Mouse (Mus musculus): ENCODE measurements at regions not wholly inside any gene's neighbourhood (a gene's known extent, or its start where the extent isn't known, plus 50 kb on each side); places are given as distances from the start of the nearest gene placed in this dataset.

DNA sequence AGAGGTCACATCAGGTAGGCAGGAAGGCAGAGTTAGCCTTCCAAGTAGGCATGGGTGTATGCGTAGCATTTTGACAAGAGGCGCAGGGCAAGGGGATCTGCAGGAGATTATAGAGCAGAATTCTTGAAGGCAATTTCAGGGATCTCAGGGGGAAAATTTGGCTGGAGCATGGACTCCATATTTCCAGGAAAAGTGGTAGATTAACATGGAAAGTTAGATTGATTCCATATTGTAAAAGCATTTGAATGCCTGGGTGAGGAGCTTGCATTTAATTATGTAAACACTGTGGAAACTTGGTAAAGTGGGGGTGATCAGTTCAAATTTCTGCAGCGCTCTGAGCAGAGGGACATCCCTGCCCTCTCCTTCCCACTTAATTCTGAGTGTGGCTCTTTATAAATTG lies 146.7 kb downstream of the Pax3 start:
- DNase-seq, result no peak

DNA sequence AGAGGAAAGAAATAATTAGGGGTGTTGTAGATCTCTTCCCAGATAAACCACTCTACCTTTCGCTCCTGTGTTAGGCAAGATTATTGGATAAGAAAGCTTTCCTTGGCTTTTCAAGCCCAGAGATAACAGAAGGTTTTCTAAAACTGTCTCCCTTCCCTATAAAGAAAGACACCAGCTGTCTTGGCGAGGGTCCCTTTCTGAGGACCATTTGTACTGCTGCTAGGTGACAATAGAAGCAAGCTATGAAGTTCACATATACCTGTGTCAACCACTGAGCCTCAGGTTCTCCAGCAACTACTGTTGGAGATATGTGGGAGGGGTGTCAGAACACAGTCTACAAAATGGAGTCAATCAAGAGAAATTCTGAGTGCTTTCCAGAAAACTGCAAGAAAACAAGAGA lies 164.6 kb downstream of the Pax3 start:
- DNase-seq, result no peak

DNA sequence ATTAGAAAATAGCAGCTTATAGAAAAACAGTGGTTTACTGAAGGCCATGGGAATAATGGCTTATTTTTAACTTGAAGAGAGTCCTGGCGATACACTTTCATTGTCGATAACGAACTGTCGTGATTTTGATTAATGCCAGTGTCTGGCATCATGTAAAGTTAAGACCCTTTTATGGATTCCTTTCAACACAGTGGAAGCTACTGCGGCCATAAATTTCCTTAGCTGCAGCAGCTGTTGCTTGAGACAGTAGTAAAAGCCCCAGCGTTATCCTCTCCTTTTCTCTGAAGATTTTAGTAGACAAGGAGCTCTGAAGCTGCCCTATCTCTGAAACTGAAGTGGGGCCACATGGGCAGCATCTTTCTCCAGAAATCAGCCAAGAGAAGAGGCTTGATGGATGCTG lies 175.2 kb downstream of the Pax3 start:
- no peak for DNase-seq

DNA sequence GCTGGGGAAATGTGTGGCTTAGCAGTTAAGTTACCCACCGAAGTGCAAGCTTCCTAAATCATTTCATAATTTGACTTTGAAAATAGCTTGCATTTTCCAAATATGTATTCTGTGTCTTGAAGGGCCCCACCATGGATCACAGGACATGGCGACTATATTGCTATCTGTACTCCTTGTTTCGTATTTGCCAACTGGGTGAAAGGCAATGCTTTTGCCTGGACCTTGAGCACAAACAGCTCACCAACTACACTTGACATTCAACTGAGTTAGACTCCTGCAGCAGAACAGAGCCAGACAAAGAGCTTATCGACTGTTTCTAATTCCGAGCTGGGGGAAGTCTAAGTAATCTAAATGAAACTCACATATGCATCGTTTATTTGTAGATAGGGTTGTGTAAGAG lies 175.9 kb downstream of the Pax3 start:
- no peak for DNase-seq

DNA sequence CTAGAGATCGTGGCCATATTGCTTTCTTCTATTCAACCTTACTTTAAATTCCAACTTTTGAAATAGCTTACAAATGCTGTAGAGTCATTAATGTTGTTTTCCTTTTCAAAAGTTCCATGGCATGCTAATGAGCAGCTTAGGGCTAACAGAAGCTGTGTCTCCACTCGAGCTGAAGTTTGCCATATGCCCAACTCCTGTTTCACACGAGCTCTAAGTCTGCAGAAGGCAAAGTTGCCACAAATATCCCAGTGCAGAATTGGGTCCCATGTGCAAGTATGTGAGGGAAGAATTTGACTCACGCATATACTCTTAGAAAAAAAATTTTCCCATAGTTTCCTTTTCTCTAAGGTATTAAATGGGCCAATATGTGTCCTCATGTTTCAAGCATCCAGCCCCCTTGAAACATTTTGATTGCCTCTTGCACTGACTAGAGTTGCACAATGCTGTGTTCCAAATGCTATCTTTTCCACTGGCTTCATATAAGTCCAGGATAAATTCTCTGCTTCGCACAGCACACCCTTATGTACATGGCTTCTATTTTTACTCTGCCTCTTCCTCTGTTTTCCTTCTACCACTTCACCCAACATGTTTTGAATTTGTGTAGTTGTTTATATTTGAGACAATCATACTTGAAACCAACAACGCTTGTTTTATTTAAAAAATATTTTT lies 178.9 kb downstream of the Pax3 start:
- DNase-seq, result no peak

DNA sequence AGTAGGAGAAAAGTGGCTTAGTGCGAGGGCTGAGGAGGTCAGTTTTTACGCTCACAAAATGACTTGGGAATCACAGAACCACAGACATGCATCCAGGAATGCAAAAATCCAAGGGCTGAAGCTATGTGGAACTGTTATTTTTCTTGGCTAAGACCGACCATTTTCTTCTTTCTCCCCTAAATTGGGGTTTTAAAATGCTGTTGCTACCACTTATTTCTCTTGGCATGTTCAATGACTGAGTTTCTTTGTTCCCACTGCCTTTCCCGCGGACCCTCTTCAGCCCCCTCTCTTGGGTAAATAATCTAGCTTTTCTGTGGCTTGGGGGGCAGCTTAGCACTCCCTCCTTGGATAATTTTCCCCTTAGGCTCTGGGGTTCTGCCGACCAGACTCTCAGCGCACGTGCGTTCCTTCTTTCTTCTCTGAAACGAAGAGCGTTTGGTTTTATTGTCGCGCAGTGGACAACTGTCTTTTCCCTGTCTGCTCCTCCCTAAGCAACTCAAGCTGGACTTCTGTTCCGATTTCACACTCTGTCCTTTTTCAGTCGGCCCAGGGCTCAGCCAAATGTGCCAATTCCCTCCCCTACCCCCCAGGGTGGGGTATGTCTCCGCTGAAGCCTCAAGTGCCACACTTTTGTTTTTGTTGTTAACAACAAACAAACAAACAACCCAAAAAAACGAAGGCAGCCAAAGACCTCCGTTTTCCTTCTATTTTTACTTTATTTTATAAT lies 180.2 kb downstream of the Pax3 start:
- no peak for DNase-seq

DNA sequence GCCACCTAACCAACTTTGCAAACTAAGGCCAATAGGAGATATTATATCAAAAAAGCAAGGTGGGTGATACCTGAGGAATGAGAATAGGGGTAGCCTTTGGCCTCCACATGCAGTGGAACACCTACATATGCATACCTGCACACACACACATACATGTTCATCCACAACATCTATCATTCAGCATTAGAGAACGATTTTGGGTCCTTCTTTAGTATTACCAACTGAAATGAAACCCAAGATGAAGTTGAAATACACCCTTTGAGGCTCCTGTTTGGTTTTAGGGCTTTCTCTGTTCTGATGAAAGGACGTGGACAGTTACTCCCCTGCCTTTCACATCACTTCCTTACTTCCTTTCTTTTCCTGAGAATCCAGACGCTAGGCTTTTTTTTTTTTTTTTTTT lies 180.9 kb downstream of the Pax3 start:
- no peak for DNase-seq

DNA sequence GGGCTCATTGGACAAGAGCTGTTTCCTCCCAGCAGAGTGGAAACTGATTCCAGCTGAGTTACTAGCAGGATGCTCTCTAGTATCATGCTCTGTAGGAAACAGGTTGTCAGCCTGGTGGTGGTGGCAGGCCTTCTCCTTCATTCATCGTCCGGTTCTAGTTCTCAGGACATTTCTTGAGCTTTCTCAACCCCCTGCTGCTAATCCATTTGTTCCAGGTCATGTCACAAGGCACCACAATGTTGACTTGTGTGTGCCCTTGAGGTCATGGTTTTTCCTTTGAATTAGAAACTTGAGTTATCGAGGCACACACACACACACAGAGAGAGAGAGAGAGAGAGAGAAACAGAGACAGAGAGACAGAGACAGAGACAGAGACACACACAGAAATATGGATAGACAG lies 183.5 kb downstream of the Pax3 start:
- DNase-seq, result no peak

DNA sequence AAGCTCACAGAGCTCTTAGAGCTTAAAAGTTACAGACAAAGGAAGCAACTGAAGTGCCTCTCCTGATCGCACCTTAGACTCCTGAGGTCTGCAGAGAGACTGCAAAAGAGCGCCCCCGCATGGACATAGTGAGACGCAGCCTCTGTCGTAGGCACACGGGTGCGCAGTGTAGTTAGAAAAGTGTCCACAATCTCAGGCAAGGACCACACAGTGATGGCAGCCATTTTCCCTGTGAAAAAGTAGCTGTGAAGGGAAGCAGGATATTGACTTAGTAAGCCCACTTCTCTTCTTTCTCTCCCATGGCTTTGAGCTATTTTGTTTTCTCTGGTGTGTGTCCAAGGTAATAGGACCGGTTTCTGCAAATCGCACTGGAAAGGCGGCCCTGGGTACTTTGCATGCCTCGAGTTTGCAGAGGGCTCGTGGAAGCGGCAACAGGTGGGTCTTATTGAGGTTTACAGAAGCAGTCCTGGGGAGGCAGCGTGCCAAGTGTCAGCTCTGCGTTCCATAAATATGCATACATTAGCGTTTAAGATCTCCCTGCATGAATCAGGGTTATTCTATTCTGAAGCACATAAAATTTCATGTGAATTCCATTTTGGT lies 188.0 kb downstream of the Pax3 start:
- peak; percentile 72 for DNase-seq

DNA sequence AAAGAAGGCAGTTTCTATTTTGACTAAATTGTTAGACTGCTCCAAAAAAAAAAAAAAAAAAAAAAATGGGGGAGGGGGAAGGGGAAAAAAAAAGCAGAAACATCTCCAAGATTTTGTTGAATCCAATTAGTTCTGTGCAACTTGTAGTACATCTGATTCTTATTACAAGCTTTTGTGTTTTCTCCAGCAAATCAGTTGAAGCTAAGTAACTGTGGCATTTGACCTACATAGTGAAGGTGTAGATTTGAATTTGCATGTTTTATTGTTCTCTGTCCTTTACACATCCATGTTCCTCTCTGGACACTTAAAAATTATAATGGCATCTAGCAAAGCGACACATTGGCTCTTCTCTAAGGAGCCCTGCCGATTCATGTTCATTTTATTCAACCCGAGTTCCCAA lies 192.6 kb downstream of the Pax3 start:
- no peak for DNase-seq

DNA sequence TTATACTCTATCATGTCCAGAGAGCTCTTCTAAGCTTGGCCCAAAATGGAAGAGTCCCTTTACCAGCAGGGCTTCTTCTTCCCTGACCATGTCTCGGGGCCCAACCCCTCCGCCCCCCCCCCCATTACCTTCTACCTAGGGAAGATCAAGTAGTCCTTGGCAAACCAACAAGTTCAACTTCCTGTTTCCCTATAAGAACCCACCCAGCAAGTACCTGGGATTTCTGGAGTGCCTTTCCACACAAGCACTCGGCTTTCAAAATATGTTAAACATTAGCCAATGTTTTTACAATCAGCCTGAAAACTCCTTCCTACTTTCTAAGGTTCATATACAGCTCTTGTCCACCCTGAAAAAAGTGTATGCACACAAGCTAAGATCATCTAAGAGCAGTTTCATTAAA lies 198.2 kb downstream of the Pax3 start:
- no peak for DNase-seq

DNA sequence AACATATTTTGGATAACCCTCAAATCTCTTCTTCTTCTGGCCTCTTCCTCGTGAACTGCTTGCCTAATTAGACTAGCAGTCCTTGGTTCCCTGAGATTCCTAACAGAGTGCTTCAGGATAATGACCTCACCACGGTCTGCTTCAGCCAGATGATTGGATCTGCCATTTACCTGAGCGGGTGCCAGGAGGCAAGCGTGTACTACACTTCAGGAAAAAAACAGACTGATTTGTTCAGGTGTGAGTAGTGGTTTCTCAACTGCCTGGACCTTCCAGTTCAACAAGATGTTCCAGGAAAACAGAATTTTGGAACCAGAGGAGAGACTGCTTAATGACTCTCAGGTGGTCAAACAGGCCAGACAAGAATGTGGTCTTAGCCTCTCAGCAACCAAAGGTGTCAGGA lies 215.4 kb downstream of the Pax3 start:
- DNase-seq, result no peak

DNA sequence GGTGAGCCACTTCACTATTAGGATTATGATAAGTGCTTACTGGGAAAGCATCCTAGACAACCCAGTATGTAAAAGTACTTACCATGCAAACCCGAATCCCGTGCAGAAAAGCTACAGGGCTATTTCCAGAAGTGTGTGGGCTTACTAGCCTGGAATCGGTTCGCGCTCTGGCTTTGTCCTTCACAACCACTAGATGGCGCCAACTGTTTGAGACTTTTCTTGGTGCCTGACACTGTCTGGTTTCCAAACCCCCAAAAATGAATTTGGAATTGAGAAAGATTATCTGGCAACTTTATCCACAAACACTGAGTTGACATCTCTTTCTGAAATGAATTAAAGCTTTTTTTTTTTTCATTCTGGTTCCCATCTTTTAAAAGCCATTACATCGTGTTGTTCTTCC lies 218.2 kb downstream of the Pax3 start:
- DNase-seq, result peak; percentile 75

DNA sequence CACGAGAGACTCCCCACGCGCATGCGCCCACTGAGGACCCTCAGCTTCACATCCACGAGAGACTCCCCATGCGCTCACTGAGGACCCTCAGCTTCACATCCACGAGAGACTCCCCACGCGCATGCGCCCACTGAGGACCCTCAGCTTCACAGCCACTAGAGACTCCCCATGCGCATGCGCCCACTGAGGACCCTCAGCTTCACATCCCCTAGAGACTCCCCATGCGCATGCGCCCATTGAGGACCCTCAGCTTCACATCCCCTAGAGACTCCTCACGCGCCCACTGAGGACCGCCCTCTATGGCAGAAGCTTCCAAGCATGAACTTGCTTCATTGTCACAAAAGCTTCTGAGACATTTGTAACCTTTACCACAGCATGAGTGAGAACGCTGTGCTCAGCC lies 221.0 kb downstream of the Pax3 start:
- no peak for DNase-seq

DNA sequence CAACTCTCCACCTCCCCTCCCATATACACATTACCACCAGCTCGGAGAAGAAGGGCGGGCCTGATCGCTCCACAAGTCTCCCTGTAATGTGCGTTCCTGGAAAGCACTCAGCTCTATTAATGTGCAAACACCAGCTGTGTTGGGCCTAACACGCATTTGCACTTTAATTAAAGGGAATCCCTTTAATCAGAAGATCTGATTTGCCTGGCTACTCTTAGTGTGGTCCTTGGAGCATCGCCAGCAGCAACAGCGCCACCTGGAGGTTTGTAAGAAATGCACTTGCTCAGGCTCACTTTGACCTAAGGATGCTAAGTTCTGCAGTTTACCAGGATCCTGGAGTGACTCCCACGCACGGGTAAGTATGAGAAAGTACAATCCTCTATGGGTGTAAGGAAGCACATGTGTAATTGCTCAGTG lies 224.6 kb downstream of the Pax3 start:
- DNase-seq, result peak; percentile 76

DNA sequence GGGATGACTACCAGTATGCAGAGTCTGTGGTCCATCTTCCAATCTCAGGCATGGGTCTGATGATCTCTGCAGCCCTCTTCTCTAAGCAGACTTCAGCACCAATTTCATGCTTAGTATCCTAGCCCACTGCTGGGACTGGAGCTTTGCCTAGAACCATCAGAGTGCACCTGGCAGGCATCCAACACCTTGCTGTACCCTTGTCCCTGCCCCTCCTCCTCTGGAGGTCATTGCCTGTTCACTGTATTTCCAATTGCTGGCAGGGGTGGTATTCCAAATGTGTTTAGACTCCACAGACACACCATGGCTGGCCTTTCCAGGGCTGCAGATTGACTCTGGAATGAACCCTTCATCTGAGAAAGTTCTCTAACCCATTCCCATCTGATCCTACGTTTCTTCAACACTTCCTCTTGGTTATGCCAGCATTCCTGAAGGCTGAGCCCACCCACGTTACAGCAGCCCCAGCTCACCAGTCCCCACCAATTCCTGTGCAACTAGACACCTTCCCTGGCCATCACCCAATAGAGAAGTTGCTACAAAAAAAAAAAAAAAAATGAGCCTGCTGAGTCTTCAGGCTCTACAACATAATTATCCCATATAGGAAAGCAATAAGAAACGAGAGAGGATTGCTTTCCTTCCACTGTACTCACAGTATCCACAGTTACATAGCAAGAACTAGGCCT lies 232.1 kb downstream of the Pax3 start:
- DNase-seq, result peak; percentile 52

DNA sequence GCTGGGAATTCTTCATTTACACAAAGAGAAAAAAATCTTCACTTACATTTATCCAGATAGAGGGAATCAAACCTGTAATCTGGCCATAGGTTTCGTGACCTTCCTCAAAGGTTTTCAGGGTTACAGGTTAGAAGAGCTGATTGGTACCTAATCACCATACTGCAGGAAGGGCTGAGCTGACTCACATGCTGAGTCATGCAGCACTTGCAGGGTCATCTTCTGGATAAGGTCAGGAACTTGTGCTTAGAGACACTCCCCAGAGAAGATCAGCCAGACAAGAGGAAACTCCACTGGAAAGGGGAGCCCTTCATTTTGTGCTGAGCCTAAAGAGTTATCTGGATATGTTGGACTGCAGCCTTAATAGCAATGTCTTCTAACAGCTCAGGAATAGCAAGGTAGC lies 237.6 kb downstream of the Pax3 start:
- peak; percentile 29 for DNase-seq

DNA sequence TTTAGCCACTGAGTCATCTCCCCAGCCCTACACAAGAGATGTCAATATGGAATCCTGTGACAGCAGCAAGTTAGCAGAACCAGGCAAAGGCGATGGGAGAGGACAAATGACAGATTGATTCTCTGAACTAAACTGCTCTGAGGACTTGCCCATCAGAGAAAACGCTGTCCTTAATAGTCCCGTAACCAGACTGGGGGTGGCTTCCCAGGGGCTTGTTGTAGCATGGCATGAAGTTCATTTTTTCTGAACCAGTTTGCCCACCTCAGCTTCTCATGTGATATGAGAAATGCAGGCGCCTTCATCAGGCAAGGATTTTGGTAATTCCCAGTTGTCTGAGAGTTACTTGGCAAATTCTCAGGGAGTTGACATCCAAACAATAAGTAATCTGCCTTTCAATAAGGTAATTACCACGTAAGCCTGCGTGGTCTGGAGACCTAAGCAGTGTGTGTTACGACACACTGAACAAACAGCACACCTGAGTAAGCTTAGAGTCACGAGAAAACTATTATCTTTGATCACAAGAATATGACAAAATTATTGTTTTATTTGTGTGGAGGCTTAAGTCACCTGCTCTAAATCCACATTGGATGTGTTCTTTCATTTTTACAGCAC lies 239.7 kb downstream of the Pax3 start:
- DNase-seq, result no peak

DNA sequence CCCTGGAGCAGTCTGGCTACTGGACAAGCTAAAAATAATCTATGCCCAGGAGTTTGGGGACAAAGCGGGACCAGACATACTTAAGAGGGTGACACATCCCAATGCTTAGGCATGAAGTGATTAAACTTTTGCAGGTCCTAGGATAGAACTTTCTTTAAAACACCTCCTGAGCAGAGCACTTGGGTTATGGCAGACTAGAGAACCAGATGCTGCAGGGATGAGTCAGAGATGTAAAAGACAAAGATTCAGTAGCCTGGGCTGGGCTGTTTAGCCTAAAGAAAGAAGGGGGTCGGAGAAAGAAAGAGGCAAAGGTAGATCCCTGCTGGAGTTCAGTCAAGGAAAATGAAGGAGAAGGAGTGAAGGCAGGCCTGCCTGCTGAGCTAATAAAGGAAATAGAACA lies 249.0 kb downstream of the Pax3 start:
- DNase-seq, result no peak

DNA sequence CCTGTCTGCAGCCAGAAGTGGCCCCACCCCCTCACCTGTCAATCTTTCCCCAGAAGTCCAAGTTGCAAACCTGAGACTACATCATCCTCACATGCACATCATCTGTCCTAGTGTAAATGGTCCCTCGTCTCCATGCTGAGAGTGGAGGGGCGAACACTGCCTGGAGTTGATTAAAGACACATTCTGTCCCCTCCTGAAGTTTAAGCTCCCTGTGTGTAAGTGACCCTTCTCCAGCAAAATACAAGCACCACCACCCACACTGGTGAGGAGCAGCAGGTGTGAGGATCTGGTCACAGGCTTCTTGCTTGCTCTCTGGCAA lies 252.6 kb downstream of the Pax3 start:
- DNase-seq, result no peak

DNA sequence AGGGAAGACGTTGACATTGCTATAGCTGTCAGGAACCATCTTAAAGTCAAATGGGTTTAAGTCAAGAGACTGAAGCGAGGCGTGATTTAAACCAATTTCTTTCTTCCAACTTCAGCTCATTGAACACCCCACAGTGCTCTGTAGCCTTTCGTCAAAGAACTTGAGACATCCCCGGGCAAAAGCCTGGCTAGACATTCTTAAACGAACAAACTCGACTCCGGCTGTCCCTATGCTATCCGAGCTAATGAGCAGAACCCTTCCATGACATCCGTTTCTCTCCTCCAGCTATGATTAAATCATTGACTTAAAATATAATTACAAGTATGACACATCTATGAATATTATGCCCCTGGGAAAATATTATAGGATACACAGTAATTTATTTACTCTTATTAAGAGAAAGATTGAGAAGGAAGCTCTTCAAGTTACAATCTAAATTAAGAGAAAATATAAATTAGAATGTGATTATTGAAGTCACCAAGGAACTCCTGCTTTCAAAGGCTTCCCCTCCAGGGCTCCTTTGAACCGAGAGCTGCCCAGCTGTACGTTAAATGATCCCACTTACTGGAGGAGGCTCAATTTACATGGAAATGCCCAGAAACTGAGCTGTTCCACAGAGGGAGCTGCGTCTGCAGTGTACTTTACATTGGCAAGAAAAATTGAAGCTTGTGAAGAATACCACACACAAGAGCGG lies 253.2 kb downstream of the Pax3 start:
- no peak for DNase-seq

DNA sequence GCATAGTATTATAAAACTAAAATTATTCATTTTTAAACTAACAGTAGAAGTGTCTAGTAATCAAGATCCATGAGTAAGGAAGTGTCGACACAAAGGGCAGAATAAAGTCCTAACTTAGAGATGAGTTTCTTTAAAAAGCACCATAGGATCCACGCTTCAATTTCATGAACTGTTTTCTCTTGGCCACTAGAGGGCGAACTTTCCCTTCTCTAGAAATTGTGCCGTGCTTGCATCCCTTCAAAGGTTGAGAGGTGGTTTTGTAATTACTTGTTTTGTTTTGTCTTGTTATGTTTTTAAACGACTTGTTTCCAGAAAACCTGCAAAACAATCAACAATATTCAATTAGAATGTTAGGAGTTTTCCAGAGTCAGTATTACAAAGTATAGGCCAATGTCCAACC lies 253.8 kb downstream of the Pax3 start:
- DNase-seq, result peak; percentile 48

Measured in adrenal gland, postnatal 14 days (tissue).